Mouse (Mus musculus): ENCODE measurements at regions not wholly inside any gene's neighbourhood (a gene's known extent, or its start where the extent isn't known, plus 50 kb on each side); places are given as distances from the start of the nearest gene placed in this dataset.
"Not testable (repeated sequence)": the region's sequence is repeated elsewhere in the genome, so short reads cannot be mapped to it uniquely, and the experiment has no call there.

- Histone ChIP-seq H3K4me3 (no peak overlapping the region), H3K4me1 (replicated peaks) (no peaks in the 10 kb centered on the region), H3K27me3 (no peaks in the 10 kb centered on the region), H3K27ac (replicated peaks) (no peak overlapping the region), H3K9ac (no peak overlapping the region), H3K36me3 (no peaks in the 10 kb centered on the region), H3K4me2 (no peak overlapping the region), H3K9me3 (no peaks in the 10 kb centered on the region)
- no peak for ATAC-seq (ENCODE audit: low read depth)
- WGBS: 59% methylated on average over 4 of the region's 4 CpGs
Measured at GRCm38 (mm10) chr3:8264366-8265033, 1345.4 kb downstream of the Zfp704 start.

GRCm38 (mm10) chr3:8257293-8257692, 1352.6 kb downstream of the Zfp704 start:
- Histone ChIP-seq H3K27me3 (no peaks in the 10 kb centered on the region), H3K4me3 (no peak overlapping the region), H3K4me2 (no peak overlapping the region), H3K36me3 (no peaks in the 10 kb centered on the region), H3K9ac (no peak overlapping the region), H3K4me1 (replicated peaks) (no peaks in the 10 kb centered on the region), H3K9me3 (no peaks in the 10 kb centered on the region), H3K27ac (replicated peaks) (no peak overlapping the region)
- ATAC-seq (ENCODE audit: low read depth): no peak

GRCm38 (mm10) chr3:8252311-8252710, 1357.6 kb downstream of the Zfp704 start:
- H3K4me3 ChIP-seq: no peak overlapping the region
- H3K4me2 ChIP-seq: no peak overlapping the region
- no peaks in the 10 kb centered on the region for H3K27me3 ChIP-seq
- H3K9me3 ChIP-seq: no peaks in the 10 kb centered on the region
- no peak overlapping the region for H3K27ac ChIP-seq (replicated peaks)
- H3K4me1 ChIP-seq (replicated peaks): no peaks in the 10 kb centered on the region
- WGBS: 84% methylated on average over 2 of the region's 2 CpGs
- no peak for ATAC-seq (ENCODE audit: low read depth)
- no peaks in the 10 kb centered on the region for H3K36me3 ChIP-seq
- no peak overlapping the region for H3K9ac ChIP-seq

DNA sequence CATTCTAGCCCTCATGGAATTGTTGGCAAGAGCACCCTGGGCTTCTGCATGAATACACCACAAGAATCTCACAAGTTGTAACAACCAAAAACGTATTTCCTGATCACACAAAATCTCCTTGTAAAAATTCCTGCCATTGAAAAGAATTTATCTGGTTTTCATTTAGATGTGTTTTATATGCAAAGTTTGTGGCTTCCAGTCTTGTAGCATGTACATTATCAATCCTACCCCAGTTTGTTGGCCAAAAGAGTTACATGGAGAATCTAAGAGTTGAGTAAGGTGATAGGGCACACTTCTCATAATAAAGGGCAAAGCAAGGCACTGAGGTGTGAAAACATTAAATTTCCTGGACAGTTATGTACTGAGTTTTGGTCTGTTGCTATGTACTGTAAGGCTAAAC, 1361.0 kb downstream of the Zfp704 start:
- ATAC-seq (ENCODE audit: low read depth): no peak
- Histone ChIP-seq H3K4me3 (no peak overlapping the region), H3K4me2 (no peak overlapping the region), H3K36me3 (no peaks in the 10 kb centered on the region), H3K9me3 (peaks cover 3% of the 10 kb centered on the region), H3K27ac (replicated peaks) (no peak overlapping the region), H3K9ac (no peak overlapping the region), H3K4me1 (replicated peaks) (no peaks in the 10 kb centered on the region), H3K27me3 (no peaks in the 10 kb centered on the region)
- WGBS: 84% methylated on average over 1 of the region's 1 CpGs

DNA sequence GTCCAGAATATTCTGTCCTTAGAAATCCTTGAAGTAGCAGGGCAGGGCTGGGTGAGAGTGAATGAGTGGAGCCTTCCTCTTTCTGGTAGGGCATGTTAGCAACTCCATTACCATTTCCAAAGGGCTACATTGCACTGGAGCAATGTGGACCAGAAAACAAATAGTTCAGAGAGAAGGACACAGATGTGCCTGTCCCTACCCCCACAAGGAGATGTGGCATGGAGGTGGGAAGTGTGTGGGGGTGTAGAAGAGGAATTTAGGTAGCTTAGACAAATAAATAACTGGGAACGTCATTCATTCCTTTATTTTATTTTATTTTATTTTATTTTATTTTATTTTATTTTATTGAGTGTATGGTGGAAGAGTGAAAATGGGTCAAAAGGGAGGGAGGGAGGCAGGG, 1364.1 kb downstream of the Zfp704 start:
- 34% methylated on average over 1 of the region's 1 CpGs for WGBS
- not testable (repeated sequence) for H3K36me3 ChIP-seq; H3K9ac ChIP-seq; ATAC-seq (ENCODE audit: low read depth); H3K4me3 ChIP-seq; H3K27me3 ChIP-seq; H3K9me3 ChIP-seq; H3K4me2 ChIP-seq; H3K27ac ChIP-seq (replicated peaks); H3K4me1 ChIP-seq (replicated peaks)

DNA sequence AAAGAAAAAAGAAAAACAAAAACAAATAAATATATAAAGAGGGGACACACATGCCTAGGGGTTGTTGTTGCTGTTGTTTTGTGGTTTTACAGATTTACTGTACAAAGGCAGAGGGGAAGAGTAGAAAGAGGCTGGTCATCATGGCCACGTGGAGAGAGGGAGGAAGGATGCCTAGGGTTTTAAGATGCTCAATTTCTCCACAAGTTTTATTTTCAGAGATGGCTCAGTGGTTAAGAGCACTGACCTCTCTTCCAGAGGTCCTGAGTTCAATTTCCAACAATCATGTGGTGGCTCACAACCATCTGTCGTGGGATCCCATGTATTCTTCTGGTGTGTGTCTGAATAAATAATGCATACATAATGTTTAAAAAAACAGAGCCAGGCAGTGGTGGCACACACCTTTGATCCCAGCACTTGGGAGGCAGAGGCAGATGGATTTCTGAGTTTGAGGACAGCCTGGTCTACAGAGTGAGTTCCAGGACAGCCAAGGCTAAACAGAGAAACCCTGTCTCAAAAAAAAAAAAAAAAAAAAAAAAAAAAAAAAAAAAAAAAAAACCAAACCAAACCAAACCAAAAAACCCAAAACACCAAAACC, 1364.6 kb downstream of the Zfp704 start:
- H3K9ac ChIP-seq; H3K27me3 ChIP-seq; H3K9me3 ChIP-seq; H3K4me2 ChIP-seq; H3K4me1 ChIP-seq (replicated peaks); H3K4me3 ChIP-seq; H3K36me3 ChIP-seq; H3K27ac ChIP-seq (replicated peaks); ATAC-seq (ENCODE audit: low read depth): not testable (repeated sequence)
- 65% methylated on average over 2 of the region's 2 CpGs for WGBS

GRCm38 (mm10) chr3:8244526-8245194, 1365.2 kb downstream of the Zfp704 start:
- H3K4me2 ChIP-seq; ATAC-seq (ENCODE audit: low read depth): not testable (repeated sequence)

DNA sequence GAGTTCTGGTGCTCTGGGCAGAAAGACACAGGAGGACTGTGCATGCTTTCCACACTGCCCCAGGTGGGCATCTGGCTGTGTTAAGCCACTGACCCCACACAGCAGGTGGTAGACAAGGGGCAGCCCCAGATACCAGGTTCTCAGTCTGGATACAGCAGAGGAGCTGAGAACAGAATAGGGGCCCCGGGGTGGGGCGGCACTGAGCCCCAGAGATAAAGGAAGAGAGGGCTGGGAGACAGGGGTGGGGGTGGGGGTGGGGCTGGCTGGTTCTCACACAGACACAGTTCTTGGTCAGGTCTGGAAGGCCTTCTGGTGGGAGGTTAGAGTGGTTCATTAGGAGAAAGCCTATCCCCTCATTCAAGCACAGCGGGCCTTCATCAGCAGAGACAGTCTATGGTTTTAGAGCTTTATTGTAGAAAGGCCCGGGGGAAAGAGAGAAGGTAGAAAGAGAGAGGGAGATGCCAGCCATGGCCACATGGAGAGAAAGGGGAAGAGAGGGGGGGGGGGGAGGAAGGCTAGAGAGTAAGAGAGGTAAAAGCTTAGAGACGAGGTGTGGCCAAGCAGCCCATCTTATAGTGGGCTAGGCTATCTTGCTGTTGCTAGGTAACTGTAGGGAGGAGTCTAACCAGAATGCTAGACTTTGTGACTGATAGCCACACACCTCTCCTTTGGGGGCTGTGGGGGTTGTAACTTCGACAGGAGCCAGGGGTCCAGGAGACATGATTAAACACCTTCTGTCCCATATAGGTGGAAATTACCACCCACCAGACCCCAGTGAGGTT, 1403.1 kb downstream of the Zfp704 start:
- Histone ChIP-seq H3K27me3 (no peaks in the 10 kb centered on the region), H3K27ac (replicated peaks) (no peak overlapping the region), H3K9me3 (no peaks in the 10 kb centered on the region), H3K9ac (no peak overlapping the region), H3K4me2 (no peak overlapping the region), H3K36me3 (no peaks in the 10 kb centered on the region), H3K4me1 (replicated peaks) (no peaks in the 10 kb centered on the region), H3K4me3 (no peak overlapping the region)
- no peak for ATAC-seq (ENCODE audit: low read depth)
- WGBS: 63% methylated on average over 6 of the region's 6 CpGs

More at GRCm38 (mm10) chr3:8244526-8245194, 1365.2 kb downstream of the Zfp704 start:
- H3K36me3 ChIP-seq; H3K4me3 ChIP-seq; H3K4me1 ChIP-seq (replicated peaks); H3K9ac ChIP-seq; H3K27ac ChIP-seq (replicated peaks); H3K27me3 ChIP-seq; H3K9me3 ChIP-seq: not testable (repeated sequence)
- WGBS: 92% methylated on average over 4 of the region's 4 CpGs

DNA sequence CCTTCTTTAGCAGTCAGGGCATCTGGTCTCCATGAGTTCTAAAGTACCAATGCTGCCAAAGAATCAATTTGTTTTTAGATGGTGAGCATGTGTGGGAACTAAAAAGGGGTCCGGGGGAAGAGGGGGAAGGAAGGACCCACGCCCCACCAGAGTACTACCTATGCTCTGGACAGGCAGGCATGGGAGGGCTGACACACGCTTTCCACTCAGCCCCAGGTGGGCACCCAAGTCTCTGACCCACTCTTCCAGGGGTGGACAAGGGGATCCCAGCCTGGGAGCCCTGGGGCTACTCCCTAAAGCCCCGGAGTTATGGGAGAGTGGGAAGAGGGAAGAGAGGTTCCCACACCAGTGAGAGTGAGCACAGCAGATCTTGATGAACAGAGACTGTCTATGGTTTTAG, 1446.9 kb downstream of the Zfp704 start:
- H3K27ac ChIP-seq (replicated peaks): no peak overlapping the region
- no peak overlapping the region for H3K4me3 ChIP-seq
- H3K9ac ChIP-seq: no peak overlapping the region
- no peaks in the 10 kb centered on the region for H3K36me3 ChIP-seq
- no peaks in the 10 kb centered on the region for H3K27me3 ChIP-seq
- no peaks in the 10 kb centered on the region for H3K9me3 ChIP-seq
- WGBS: 81% methylated on average over 4 of the region's 4 CpGs
- ATAC-seq (ENCODE audit: low read depth): no peak
- H3K4me1 ChIP-seq (replicated peaks): no peaks in the 10 kb centered on the region
- no peak overlapping the region for H3K4me2 ChIP-seq

- Histone ChIP-seq H3K4me1 (replicated peaks) (no peaks in the 10 kb centered on the region), H3K4me3 (no peak overlapping the region), H3K27me3 (no peaks in the 10 kb centered on the region), H3K36me3 (no peaks in the 10 kb centered on the region), H3K27ac (replicated peaks) (no peak overlapping the region), H3K9me3 (no peaks in the 10 kb centered on the region), H3K4me2 (no peak overlapping the region), H3K9ac (no peak overlapping the region)
- no peak for ATAC-seq (ENCODE audit: low read depth)
- whole genome bisulfite sequencing: 79% methylated on average over 4 of the region's 4 CpGs
Measured at GRCm38 (mm10) chr3:8161997-8162756, 1447.7 kb downstream of the Zfp704 start.

DNA sequence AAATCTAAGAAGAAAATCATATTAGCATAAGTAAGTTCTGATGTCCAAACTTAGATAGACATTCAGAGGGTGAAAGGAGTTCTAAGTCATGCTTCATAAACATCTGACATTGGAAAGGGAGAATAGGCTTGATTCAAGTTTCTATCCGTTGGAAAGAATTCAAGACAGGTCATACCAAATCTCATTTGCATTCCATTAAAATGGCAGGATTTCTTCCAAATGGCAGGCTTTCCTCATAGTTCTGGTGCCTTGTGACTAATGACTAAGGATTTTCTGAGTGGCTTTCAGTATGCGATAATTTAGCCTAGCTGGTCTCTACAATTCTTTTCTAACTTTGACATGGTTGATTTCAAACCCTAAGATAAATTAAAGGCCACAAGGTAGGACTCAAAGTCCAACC, 1466.9 kb downstream of the Zfp704 start:
- no peaks in the 10 kb centered on the region for H3K4me1 ChIP-seq (replicated peaks)
- H3K9me3 ChIP-seq: peaks cover 8% of the 10 kb centered on the region; the same call in 1 of the 2 replicates
- H3K27ac ChIP-seq (replicated peaks): no peak overlapping the region
- H3K4me2 ChIP-seq: no peak overlapping the region
- no peak for ATAC-seq (ENCODE audit: low read depth)
- no peak overlapping the region for H3K9ac ChIP-seq
- H3K27me3 ChIP-seq: no peaks in the 10 kb centered on the region
- 87% methylated on average over 2 of the region's 2 CpGs for WGBS
- H3K36me3 ChIP-seq: no peaks in the 10 kb centered on the region
- H3K4me3 ChIP-seq: no peak overlapping the region

GRCm38 (mm10) chr3:8142190-8142589, 1467.7 kb downstream of the Zfp704 start:
- ATAC-seq (ENCODE audit: low read depth): no peak
- H3K4me2 ChIP-seq: no peak overlapping the region
- no peaks in the 10 kb centered on the region for H3K36me3 ChIP-seq
- H3K9me3 ChIP-seq: peaks cover 3% of the 10 kb centered on the region; the same call in 1 of the 2 replicates
- H3K4me1 ChIP-seq (replicated peaks): no peaks in the 10 kb centered on the region
- 77% methylated on average over 3 of the region's 3 CpGs for WGBS
- no peak overlapping the region for H3K27ac ChIP-seq (replicated peaks)
- H3K27me3 ChIP-seq: no peaks in the 10 kb centered on the region
- no peak overlapping the region for H3K4me3 ChIP-seq
- no peak overlapping the region for H3K9ac ChIP-seq
